In the genomic region with DNA sequence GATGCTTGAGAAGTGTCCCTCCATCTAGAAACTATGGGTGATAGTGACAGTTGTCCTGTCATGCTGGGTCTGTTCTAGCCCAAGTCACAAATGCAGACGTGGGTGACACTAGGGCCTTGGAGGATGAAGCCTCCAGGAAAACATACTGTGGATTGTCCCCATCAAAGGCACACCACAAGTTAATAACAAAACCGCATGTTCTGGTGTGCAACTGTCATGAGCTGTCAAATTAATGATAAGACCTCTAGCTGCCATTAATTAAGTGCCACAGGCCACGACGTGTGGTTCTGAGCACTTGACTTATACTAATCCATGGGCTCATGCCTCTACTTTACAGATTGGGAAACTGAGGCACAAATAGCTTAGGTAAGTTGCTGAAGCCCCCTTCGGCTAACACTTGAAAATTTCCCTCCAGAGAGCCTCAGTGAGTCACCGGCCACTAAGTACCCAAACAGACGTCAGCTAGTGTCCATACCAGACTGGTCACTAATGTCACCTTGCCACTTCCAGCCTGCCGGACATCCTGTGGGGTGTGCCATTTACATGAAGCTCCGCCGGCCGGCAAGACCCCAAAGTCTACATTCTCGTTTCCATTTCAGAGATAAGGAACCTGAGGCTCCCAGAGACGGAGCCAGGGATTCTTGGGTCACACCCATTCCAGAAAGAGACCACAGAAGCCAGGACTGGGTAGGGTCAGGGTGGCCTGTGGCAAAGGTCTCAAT, we compare ENCODE assay signal across 30 mouse cellular contexts. TPM values are rescaled to one million over a fixed set of nuclear protein-coding genes. Genes with fewer than 3 reads are reported as not detected.
DNase-seq lines count a peak whose midpoint lies in the region; ATAC-seq and TF ChIP-seq lines count a peak whose summit lies in the region.
"Had no signal": no experiment of that assay in that cellular context is flagged by ENCODE, and none has a peak within 500 bp of the region (broad histone marks: within the 10 kb centered on the region; RNA-seq: fewer than 3 reads in every experiment).

No protein-coding gene starts in this region.

- TF ChIP-seq CTCF in midbrain, postnatal 0 days (IDR thresholded peaks at IDR 0.05): no peak

- ATAC-seq in limb, embryonic 12.5 days (ENCODE audit: insufficient number of reproducible peaks, insufficient read depth, low FRiP score, low TSS enrichment, low read depth): no peak
- ATAC-seq in midbrain, postnatal 0 days (ENCODE audit: low FRiP score): no peak
- ATAC-seq: forebrain, embryonic 14.5 days; forebrain, postnatal 0 days; hindbrain, embryonic 16.5 days had no signal

- no peak overlapping the region for H3K4me3 ChIP-seq in limb, embryonic 12.5 days (replicated peaks)
- H3K4me3 ChIP-seq in limb, embryonic 10.5 days: no peak overlapping the region
- H3K4me3 ChIP-seq in midbrain, postnatal 0 days (ENCODE audit: low read depth, low read length): no peak overlapping the region
- H3K4me3 ChIP-seq in embryonic facial prominence, embryonic 10.5 days: no peak overlapping the region
- H3K4me3 ChIP-seq: embryonic facial prominence, embryonic 12.5 days; embryonic facial prominence, embryonic 15.5 days; gastrocnemius, adult 2 months; heart, embryonic 12.5 days; heart, embryonic 15.5 days; hindbrain, embryonic 10.5 days; hindbrain, embryonic 13.5 days had no signal

- no peak overlapping the region for H3K27ac ChIP-seq in limb, embryonic 12.5 days
- no peak overlapping the region for H3K27ac ChIP-seq in limb, embryonic 10.5 days
- H3K27ac ChIP-seq in midbrain, postnatal 0 days (ENCODE audit: low read depth, low read length): no peak overlapping the region
- no peak overlapping the region for H3K27ac ChIP-seq in embryonic facial prominence, embryonic 10.5 days (replicated peaks)
- H3K27ac ChIP-seq: embryonic facial prominence, embryonic 12.5 days; embryonic facial prominence, embryonic 15.5 days; gastrocnemius, adult 2 months; heart, embryonic 15.5 days; hindbrain, embryonic 10.5 days; hindbrain, embryonic 13.5 days had no signal

- no peaks in the 10 kb centered on the region for H3K36me3 ChIP-seq in limb, embryonic 12.5 days
- H3K36me3 ChIP-seq in limb, embryonic 10.5 days: no peaks in the 10 kb centered on the region
- H3K36me3 ChIP-seq in midbrain, postnatal 0 days (ENCODE audit: insufficient read depth, low read length): no peaks in the 10 kb centered on the region
- H3K36me3 ChIP-seq in embryonic facial prominence, embryonic 10.5 days (replicated peaks): no peaks in the 10 kb centered on the region
- H3K36me3 ChIP-seq: embryonic facial prominence, embryonic 12.5 days; embryonic facial prominence, embryonic 15.5 days; G1E; heart, embryonic 12.5 days; heart, embryonic 15.5 days; hindbrain, embryonic 10.5 days; hindbrain, embryonic 13.5 days had no signal

- H3K4me1 ChIP-seq in limb, embryonic 12.5 days (replicated peaks): peaks cover 5% of the 10 kb centered on the region; the same call in 1 of the 2 replicates
- peaks cover 13% of the 10 kb centered on the region for H3K4me1 ChIP-seq in limb, embryonic 10.5 days
- no peaks in the 10 kb centered on the region for H3K4me1 ChIP-seq in midbrain, postnatal 0 days (ENCODE audit: insufficient read depth, low read length)
- peaks cover 6% of the 10 kb centered on the region for H3K4me1 ChIP-seq in embryonic facial prominence, embryonic 10.5 days
- H3K4me1 ChIP-seq: embryonic facial prominence, embryonic 15.5 days; heart, embryonic 15.5 days; hindbrain, embryonic 13.5 days had no signal

- no peak for DNase-seq in limb, embryonic 10.5 days (ENCODE audit: low spot score)
- peak; percentile 75 for DNase-seq in 416B (ENCODE audit: low read depth)
- DNase-seq in induced T-regulatory cell, adult 2 months (ENCODE audit: low read depth): peak; percentile 38
- peak; percentile 59 to 83 for DNase-seq in natural killer cell, adult 2 months (ENCODE audit: low spot score in 2 of 2)
- no peak for DNase-seq in right cerebral cortex, adult 2 months (ENCODE audit: low spot score in 2 of 2)
- no peak for DNase-seq in midbrain, postnatal 0 days (ENCODE audit: low spot score)
- no peak for DNase-seq in embryonic facial prominence, embryonic 10.5 days (ENCODE audit: low spot score)
- DNase-seq: adrenal gland, adult 2 months; adrenal gland, postnatal 25 days; cerebellum, adult 11-12 months; cerebellum, adult 8-10 months; cerebellum, postnatal 10 days; cerebellum, postnatal 36 days; forebrain, postnatal 0 days; gastrocnemius, adult 2 months; gastrocnemius, postnatal 25 days; heart, adult 18-20 months; heart, postnatal 10 days; heart, postnatal 36 days had no signal

- H3K9me3 ChIP-seq in limb, embryonic 12.5 days: no peaks in the 10 kb centered on the region
- no peaks in the 10 kb centered on the region for H3K9me3 ChIP-seq in limb, embryonic 10.5 days (replicated peaks)
- H3K9me3 ChIP-seq in midbrain, postnatal 0 days (ENCODE audit: low read length): no peaks in the 10 kb centered on the region
- H3K9me3 ChIP-seq in embryonic facial prominence, embryonic 10.5 days: no peaks in the 10 kb centered on the region
- H3K9me3 ChIP-seq: embryonic facial prominence, embryonic 12.5 days; embryonic facial prominence, embryonic 15.5 days; G1E; heart, embryonic 12.5 days; heart, embryonic 15.5 days; hindbrain, embryonic 10.5 days; hindbrain, embryonic 13.5 days had no signal

- H3K4me2 ChIP-seq in limb, embryonic 12.5 days: no peak overlapping the region
- H3K4me2 ChIP-seq in midbrain, postnatal 0 days (ENCODE audit: low read depth, low read length, poor library complexity, severe bottlenecking): no peak overlapping the region
- H3K4me2 ChIP-seq: embryonic facial prominence, embryonic 12.5 days; embryonic facial prominence, embryonic 15.5 days; heart, embryonic 12.5 days; heart, embryonic 15.5 days; hindbrain, embryonic 13.5 days had no signal

- peaks cover 12% of the 10 kb centered on the region; the same call in 1 of the 2 replicates for H3K27me3 ChIP-seq in limb, embryonic 12.5 days
- peaks cover 13% of the 10 kb centered on the region for H3K27me3 ChIP-seq in limb, embryonic 10.5 days (ENCODE audit: low read depth, poor library complexity, severe bottlenecking)
- H3K27me3 ChIP-seq in midbrain, postnatal 0 days (ENCODE audit: insufficient read depth, low read length): no peaks in the 10 kb centered on the region
- peaks cover 24% of the 10 kb centered on the region for H3K27me3 ChIP-seq in embryonic facial prominence, embryonic 10.5 days (replicated peaks; ENCODE audit: low read depth, poor library complexity, severe bottlenecking)
- H3K27me3 ChIP-seq: embryonic facial prominence, embryonic 12.5 days had no signal

- 79% methylated on average over 13 of the region's 13 CpGs for WGBS in limb, embryonic 12.5 days
- WGBS in limb, embryonic 10.5 days: 83% methylated on average over 13 of the region's 13 CpGs
- 84% methylated on average over 13 of the region's 13 CpGs for WGBS in midbrain, postnatal 0 days
- 87% methylated on average over 13 of the region's 13 CpGs for WGBS in embryonic facial prominence, embryonic 10.5 days

- H3K9ac ChIP-seq in limb, embryonic 12.5 days (replicated peaks): 0 out of 2 replicates have a peak overlapping the region, but pooled peaks have one; percentile 23
- H3K9ac ChIP-seq in midbrain, postnatal 0 days (replicated peaks; ENCODE audit: low read length, poor library complexity, severe bottlenecking): no peak overlapping the region
- H3K9ac ChIP-seq: embryonic facial prominence, embryonic 12.5 days; embryonic facial prominence, embryonic 15.5 days; forebrain, postnatal 0 days; heart, embryonic 12.5 days; heart, embryonic 15.5 days; hindbrain, embryonic 13.5 days had no signal

RNA-seq across cellular contexts. Expression of gene Runx3, which starts 18.3 kb away (rescaled TPM):
- polyA plus RNA-seq in limb, embryonic 12.5 days (2016; fragmentation: Nextera tagmentation; extraction: Ambion mirVana): 1.5 and 2.0 TPM in 2 replicates
- 0.05 and 0.08 TPM in 2 replicates for polyA plus RNA-seq in limb, embryonic 10.5 days (2016; fragmentation: Nextera tagmentation; extraction: Ambion mirVana)
- not detected in 2 replicates for total RNA-seq in midbrain, postnatal 0 days (2014; rRNA removed)
- not detected in 2 replicates for polyA plus RNA-seq in midbrain, postnatal 0 days (2015; fragmentation: Nextera tagmentation; extraction: Ambion mirVana)
- 0.04 TPM in 2 replicates for polyA plus RNA-seq in embryonic facial prominence, embryonic 10.5 days (2016; fragmentation: Nextera tagmentation; extraction: Ambion mirVana)
- total RNA-seq: forebrain, postnatal 0 days had no signal
- polyA plus RNA-seq: forebrain, embryonic 14.5 days; forebrain, postnatal 0 days; frontal cortex, adult 2 months; hindbrain, embryonic 16.5 days had no signal

Comparison
In these comparisons a context has a peak if more than half of its experiments do, and no peak if none do; other contexts are left out.
1. DNase-seq: peak in 416B (single experiment), induced T-regulatory cell, adult 2 months (single experiment) and natural killer cell, adult 2 months (2 of 2); none in limb, embryonic 10.5 days (single experiment), right cerebral cortex, adult 2 months (0 of 2), midbrain, postnatal 0 days (single experiment) and embryonic facial prominence, embryonic 10.5 days (single experiment).